Mouse (Mus musculus): ENCODE results near the gene Alpk3.
"Not testable (repeated sequence)": the region's sequence is repeated elsewhere in the genome, so short reads cannot be mapped to it uniquely, and the experiment has no call there.

Alpk3 gene

DNA sequence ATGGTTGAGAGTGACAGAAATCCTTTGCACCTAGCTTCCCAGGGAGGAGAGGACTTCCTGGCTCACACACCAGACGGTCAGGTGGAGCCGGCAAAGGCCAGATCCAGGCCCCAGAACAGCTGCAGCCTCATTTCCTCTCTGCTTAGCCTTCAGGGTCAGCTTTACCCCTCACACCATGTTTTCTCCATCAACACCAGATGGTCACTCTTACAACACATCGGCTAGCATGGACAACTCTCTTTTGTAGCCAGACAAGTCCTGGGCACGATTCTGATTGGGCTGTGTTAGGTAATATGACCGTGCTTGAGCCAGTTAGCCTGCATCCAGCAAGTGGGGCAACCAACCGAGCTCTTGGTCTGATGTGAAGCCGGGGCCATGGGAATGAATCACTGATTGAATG is 74.5 kb downstream of the Alpk3 start:
- DNase-seq (ENCODE audit: low spot score in 2 of 2): no peak

DNA sequence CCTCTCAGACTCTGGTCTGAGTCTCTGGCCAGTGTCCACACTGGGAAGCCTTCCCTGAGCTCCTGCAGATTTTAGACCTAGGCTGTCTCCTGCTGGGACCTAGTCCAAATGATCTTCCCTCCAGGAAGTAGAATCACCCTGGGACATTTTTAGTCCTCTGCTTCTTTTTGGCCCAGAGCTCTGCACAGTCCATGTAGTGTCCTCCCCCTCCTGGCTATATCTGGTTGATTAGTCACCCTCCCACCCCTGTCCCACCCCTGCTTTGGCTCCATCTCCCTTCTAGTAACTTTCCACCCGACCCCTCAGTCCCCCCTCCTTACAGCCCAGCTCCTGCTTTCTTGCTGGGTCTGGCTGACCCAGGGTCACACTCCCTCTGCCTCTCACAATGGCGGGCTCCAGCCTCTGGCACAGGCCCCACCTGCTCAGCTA is 75.5 kb downstream of the Alpk3 start:
- no peak for DNase-seq (ENCODE audit: low spot score in 2 of 2)

DNA sequence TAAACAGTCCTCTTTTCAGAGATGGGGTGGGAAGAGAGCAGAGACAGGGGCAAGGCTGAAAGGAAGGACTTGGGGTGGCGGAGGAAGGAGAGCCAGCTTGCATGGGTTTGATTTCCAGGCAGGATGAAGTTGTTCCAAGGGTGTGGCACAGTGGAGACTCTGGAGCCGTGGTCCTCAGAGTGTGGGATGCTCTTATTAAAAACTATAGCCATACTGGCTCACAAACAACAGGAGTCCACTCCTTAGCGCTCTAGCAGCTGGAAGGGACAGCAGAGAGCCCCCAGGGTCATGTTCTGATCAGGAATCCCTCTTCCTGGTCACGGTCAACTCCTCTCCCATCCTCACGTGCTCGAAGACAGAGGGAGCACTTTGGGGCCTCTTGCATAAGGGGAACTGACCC is 76.0 kb downstream of the Alpk3 start:
- no peak for DNase-seq (ENCODE audit: low spot score in 2 of 2)

DNA sequence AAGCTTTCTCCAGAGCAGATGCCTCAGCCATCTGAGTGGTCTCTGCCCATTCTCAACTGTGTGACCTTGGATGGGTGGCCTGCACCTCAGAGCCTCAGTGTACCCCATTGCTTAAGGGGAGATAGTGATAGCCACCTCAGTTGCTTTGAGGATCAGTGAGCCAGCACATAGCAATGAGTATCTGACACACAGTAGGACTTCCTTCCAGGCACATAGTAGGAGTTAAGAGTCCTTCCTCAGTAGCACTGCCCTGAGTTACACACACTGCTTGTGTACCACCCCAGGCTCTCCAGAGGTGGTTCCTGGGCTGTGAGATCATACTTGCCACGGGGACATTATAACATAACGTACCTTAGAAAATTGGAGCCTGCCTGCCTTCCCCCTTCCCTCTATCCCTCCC is 76.5 kb downstream of the Alpk3 start:
- no peak for DNase-seq (ENCODE audit: low spot score in 2 of 2)

DNA sequence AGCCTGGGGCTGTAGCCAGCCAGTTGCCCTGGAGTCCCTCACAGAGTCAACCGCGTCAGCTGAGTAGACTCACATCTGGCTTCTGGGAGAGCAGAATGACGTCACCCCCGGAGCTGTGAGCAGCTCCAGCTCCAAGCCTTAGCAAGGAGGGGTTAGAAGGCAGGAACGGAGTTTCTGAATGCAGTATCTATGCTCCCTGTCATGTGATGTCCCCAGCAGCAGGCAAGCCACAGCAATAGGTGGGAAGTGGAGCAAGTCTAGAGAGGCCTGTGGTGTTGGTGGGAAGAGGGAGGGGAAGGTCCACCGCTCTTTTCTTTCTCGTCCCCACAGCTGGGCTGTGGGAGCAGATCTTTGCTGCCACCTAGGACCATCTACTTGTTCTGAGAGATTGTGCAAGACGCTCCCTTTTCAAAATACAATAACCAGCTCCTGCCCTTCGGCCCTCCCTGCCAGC is 77.2 kb downstream of the Alpk3 start:
- peak; percentile 13 to 38 for DNase-seq (ENCODE audit: low spot score in 2 of 2)

DNA sequence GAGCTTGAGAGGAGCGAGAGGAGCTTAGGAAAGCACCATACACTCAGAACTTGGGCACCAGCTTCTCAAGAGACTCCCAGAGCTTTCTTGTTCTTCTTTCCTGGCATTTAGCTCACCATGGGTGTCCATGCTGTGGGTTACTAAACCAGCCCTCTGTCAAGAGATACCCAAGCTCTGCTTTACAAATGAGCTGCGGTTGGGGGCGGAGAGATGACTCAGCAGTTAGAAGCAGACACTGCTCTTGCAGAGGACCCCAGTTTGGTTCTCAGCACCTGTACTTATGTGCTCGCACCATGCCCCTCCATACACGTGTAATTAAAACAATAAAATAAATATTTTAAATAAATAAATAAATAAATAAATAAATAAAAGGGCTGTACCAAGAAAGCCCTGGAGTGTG is 79.9 kb downstream of the Alpk3 start:
- no peak for DNase-seq (ENCODE audit: low spot score in 2 of 2)

DNA sequence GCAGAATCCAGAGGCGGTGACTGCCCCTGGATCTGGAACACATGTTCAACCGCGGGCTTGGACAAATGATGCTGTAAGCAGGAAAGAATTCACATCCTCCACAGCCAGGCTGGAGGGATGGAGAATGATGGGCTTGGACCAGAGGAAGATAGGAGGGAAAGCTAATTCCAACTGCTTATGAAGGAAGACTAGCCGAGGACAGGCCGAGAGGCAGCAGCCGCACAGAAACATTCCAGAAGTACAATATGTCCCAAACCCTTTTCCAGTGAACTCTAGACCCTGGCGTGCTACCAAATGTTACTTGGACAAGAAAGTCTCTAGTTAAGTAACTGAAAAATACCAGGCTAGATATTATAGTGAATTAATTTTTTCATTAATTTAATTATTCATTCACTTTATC is 81.7 kb downstream of the Alpk3 start:
- DNase-seq (ENCODE audit: low spot score in 2 of 2): no peak

DNA sequence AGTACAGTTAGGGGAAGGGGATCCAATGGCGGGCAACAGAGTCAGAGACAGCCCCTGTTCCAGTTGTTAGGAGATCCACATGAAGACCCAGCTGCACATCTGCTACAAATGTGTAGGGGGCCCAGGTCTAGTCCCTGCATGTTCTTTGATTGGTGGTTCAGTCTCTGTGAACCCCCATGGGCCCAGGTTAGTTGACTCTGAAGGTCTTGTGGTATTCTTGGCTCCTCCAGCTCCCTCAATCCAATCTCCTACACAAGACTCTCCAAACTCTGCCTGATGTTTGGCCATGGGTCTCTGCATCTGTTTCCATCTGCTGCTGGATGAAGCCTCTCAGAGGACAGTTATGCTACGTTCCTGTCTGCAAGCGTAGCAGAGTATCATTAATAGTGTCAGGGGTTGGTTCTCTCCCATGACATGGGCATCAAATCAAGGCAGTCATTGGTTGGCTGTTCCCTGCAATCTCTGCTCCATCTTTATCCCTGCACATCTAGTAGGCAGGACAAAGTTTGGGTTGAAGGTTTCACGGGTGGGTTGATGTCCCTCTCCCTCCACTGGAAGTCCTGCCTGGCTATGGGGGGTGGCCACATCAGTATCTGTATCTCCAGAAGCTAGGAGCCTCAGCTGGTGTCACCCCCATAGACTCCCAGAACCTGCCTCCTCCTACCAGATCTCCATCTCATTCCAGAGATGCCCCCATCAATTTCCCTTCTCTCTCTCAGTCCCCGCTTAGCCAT is 82.4 kb downstream of the Alpk3 start:
- DNase-seq (ENCODE audit: low spot score in 2 of 2): no peak

DNA sequence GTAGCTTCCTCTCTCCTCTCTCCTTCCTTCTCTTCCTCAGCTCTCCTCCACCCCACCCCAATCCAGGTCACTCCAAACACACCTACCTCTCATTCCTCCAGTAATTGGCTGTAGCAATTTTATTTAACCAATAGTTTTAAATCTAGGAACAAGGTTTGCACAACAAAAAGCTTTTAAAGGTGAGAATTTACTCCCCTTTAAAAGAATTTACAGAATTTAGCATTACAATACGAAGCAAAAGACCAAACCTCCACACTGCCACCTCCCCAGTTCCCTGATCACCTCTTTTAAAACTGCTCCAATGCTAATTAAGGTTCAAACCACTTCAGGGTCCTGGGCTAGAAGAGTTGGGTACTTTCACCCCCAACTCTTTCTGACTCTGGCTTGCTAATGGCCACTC is 84.1 kb downstream of the Alpk3 start:
- DNase-seq (ENCODE audit: low spot score in 2 of 2): no peak

DNA sequence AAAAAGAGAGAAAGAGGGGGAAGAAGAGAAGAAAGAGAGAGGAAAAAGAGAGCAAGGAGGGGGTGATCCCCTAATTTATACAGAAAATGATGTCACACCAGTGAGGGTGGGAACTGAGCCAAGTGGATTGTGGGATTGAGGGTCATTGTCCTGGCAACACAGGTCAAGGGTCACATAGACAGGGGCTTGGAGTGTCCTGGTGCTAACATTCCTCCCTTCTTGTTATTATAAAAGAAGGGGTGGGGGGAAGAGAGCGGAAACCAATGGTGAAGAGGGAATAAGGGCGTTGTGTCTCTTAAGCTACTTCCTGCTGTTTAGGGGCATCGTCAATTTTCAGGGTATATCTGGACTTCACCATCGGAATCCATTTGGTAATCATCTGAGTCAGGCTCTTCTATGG is 85.7 kb downstream of the Alpk3 start:
- DNase-seq (ENCODE audit: low spot score in 2 of 2): not testable (repeated sequence)

DNA sequence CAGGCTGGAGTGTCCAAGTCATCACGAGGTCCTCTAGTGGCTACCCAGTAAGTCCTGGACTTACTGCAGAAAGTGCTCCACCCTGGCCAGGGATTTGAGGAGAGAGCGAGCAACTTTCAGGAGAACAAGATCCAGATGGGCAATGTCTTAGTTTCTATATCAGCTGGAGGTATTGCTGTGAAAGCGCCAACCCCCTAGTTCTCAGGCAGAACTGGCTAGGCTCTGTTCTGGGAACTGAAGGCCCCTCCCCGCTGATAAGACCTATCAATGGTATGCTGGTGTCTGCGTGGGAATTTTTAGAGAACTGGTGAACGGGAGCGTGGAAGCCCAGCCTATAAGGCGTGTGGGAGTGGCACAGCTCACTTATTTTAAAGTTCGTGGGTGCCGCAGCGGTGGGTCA is 92.4 kb downstream of the Alpk3 start:
- no peak for DNase-seq (ENCODE audit: low spot score in 2 of 2)

DNA sequence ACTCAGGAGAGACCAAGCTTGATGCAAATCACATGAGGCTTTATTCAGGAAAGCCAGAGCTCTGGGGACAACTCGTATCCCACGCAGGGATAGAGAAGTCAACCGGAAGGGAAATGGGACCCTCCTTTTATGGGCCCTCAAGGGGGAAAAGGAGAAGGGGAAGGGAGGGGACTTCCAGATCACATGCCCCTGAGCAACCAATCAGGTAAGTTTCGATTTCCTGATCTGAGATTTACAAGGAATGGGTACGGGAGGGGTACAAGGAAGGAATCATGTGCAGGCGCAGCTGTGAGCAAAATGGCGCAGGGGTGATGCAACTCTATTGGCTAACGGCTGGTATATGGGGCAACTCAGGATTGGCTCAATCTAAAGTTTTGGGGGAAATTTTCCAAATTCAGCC is 93.8 kb downstream of the Alpk3 start:
- no peak for DNase-seq (ENCODE audit: low spot score in 2 of 2)

DNA sequence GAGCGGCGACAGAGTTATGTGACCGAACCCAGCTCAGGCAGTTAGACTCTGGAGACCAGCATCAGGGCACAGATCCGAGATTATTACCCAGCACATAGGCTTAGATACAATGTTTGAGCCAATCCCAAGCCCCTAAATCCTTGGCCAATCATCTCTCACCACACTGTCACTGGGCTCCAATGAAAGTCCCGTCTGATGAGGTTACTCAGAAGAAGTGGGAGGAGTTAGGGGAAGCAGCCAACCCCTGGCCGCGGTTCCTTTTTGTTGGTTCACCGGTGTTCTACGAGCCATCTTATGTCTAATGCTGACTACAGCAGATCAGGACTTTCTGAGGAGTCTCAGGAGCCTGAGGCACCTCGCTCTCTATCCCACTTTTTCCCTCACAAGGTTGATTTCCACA is 94.9 kb downstream of the Alpk3 start:
- no peak for DNase-seq (ENCODE audit: low spot score in 2 of 2)

DNA sequence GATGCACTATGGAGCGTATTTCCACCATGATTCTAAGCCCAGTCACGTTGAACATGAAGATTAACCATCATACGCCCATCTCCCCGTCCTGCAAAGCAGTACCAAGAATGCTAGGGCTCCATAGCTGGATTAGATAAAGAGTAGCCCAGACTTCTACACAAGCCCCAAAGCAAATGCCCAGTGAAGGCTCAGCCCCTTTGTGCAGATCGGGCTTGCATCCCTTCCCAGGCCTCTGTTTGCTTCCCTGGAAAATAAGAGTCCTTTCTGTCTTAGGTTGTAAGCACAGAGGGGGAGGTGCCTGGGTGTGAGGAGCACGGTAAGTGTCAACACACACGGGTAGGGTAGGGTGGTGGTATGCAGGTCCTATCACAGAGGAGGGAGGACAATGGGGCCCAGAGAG is 95.4 kb downstream of the Alpk3 start:
- DNase-seq (ENCODE audit: low spot score in 2 of 2): no peak

DNA sequence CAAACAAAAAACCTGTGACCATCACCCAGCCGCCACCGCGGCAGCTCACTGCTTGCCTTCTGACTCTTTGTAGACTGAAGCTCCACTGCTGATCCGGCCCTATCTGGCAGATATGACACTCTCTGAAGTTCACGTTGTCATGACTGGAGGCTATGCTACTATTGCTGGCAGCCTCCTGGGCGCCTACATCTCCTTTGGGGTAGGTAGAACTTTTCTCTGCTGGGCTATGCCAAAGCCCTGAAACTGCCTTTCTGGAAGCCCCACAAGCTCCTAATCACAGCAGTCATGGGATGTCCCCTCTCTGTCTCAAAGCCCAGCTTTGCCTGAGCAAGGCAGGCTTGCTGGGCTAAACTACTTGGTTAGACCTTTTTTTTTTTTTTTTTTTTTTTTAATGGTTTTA is 95.9 kb downstream of the Alpk3 start:
- DNase-seq (ENCODE audit: low spot score in 2 of 2): no peak

DNA sequence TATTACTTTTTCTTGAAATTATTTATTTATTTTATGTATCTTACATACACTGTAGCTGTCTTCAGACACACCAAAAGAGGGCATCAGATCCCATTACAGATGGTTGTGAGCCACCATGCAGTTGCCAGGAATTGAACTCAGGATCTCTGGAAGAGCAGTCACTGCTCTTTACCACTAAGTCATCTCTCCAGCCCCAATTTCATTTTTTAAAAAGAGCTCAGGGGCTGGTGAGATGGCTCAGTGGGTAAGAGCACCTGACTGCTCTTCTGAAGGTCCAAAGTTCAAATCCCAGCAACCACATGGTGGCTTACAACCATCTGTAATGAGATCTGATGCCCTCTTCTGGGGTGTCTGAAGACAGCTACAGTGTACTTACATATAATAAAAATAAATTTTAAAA is 96.8 kb downstream of the Alpk3 start:
- DNase-seq (ENCODE audit: low spot score in 2 of 2): not testable (repeated sequence)

DNA sequence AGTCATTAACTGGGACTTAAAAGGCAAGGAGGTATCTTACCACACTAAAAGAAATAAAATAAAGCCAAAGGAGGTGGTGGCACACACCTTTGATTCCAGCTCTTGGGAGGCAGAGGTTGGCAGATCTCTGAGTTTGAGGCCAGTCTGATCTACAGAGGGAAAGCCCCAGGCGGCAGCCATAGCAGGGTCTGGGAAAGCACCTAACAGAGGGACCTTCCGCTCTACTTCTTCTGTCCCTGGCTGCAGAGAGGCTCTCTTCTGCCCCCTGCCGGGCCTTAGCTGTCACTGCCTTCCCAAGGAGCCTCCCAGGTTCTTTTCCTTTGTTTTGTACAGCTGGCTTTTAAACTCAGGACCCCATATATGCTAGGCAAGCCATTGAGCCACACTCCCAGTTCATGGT is 97.6 kb downstream of the Alpk3 start:
- DNase-seq (ENCODE audit: low spot score in 2 of 2): peak; percentile 19 to 37
